Mouse (Mus musculus): ENCODE measurements around the gene Gpc6. TPM values are rescaled to one million over a fixed set of nuclear protein-coding genes. Genes with fewer than 3 reads are reported as not detected.

The Gpc6 gene
- polyA plus RNA-seq, 1 experiment = not detected

- Histone ChIP-seq H3K4me1 (ENCODE audit: control insufficient read depth, insufficient read depth, low read length) (peaks cover 2% of the 10 kb centered on the region), H3K27ac (ENCODE audit: insufficient read depth, low read depth, low read length) (no peak overlapping the region), H3K4me3 (ENCODE audit: insufficient read depth, low read depth, low read length) (no peak overlapping the region)
- 94% methylated on average over 9 of the region's 9 CpGs for WGBS
- TF ChIP-seq CTCF (IDR thresholded peaks at IDR 0.05; ENCODE audit: insufficient read depth, low read depth, low read length) (no peak), POLR2A (IDR thresholded peaks at IDR 0.05; ENCODE audit: insufficient read depth, low read depth, low read length) (no peak)
Measured at GRCm38 (mm10) chr14:117816008-117816407, 890.9 kb downstream of the Gpc6 start.

- Histone ChIP-seq H3K4me1 (ENCODE audit: control insufficient read depth, insufficient read depth, low read length) (peaks cover 2% of the 10 kb centered on the region), H3K27ac (ENCODE audit: insufficient read depth, low read depth, low read length) (no peak overlapping the region), H3K4me3 (ENCODE audit: insufficient read depth, low read depth, low read length) (no peak overlapping the region)
- no peak for TF ChIP-seq POLR2A (IDR thresholded peaks at IDR 0.05; ENCODE audit: insufficient read depth, low read depth, low read length)
- TF ChIP-seq CTCF (IDR thresholded peaks at IDR 0.05; ENCODE audit: insufficient read depth, low read depth, low read length) = no peak
- 84% methylated on average over 3 of the region's 3 CpGs for WGBS
Measured at GRCm38 (mm10) chr14:117816706-117817105, 891.6 kb downstream of the Gpc6 start.

GRCm38 (mm10) chr14:117817196-117817595 is 892.1 kb downstream of the Gpc6 start:
- no peak overlapping the region for H3K27ac ChIP-seq (ENCODE audit: insufficient read depth, low read depth, low read length)
- no peak for TF ChIP-seq CTCF (IDR thresholded peaks at IDR 0.05; ENCODE audit: insufficient read depth, low read depth, low read length)
- TF ChIP-seq POLR2A (IDR thresholded peaks at IDR 0.05; ENCODE audit: insufficient read depth, low read depth, low read length) = no peak
- no peak overlapping the region for H3K4me3 ChIP-seq (ENCODE audit: insufficient read depth, low read depth, low read length)
- 73% methylated on average over 4 of the region's 4 CpGs for WGBS
- peaks cover 2% of the 10 kb centered on the region for H3K4me1 ChIP-seq (ENCODE audit: control insufficient read depth, insufficient read depth, low read length)

GRCm38 (mm10) chr14:117824491-117824890 is 899.4 kb downstream of the Gpc6 start:
- Histone ChIP-seq H3K4me3 (ENCODE audit: insufficient read depth, low read depth, low read length) (no peak overlapping the region), H3K4me1 (ENCODE audit: control insufficient read depth, insufficient read depth, low read length) (no peaks in the 10 kb centered on the region), H3K27ac (ENCODE audit: insufficient read depth, low read depth, low read length) (no peak overlapping the region)
- TF ChIP-seq CTCF (IDR thresholded peaks at IDR 0.05; ENCODE audit: insufficient read depth, low read depth, low read length) (no peak), POLR2A (IDR thresholded peaks at IDR 0.05; ENCODE audit: insufficient read depth, low read depth, low read length) (no peak)

GRCm38 (mm10) chr14:117826294-117827046 is 901.4 kb downstream of the Gpc6 start:
- TF ChIP-seq CTCF (IDR thresholded peaks at IDR 0.05; ENCODE audit: insufficient read depth, low read depth, low read length) (no peak), POLR2A (IDR thresholded peaks at IDR 0.05; ENCODE audit: insufficient read depth, low read depth, low read length) (no peak)
- 74% methylated on average over 8 of the region's 8 CpGs for WGBS
- Histone ChIP-seq H3K4me3 (ENCODE audit: insufficient read depth, low read depth, low read length) (no peak overlapping the region), H3K27ac (ENCODE audit: insufficient read depth, low read depth, low read length) (no peak overlapping the region), H3K4me1 (ENCODE audit: control insufficient read depth, insufficient read depth, low read length) (peaks cover 3% of the 10 kb centered on the region; the same call in 1 of the 2 replicates)

GRCm38 (mm10) chr14:117831267-117831666 is 906.2 kb downstream of the Gpc6 start:
- TF ChIP-seq CTCF (IDR thresholded peaks at IDR 0.05; ENCODE audit: insufficient read depth, low read depth, low read length) = no peak
- no peak for TF ChIP-seq POLR2A (IDR thresholded peaks at IDR 0.05; ENCODE audit: insufficient read depth, low read depth, low read length)
- 52% methylated on average over 8 of the region's 8 CpGs for WGBS
- H3K4me3 ChIP-seq (ENCODE audit: insufficient read depth, low read depth, low read length) = no peak overlapping the region
- peaks cover 3% of the 10 kb centered on the region; the same call in 1 of the 2 replicates for H3K4me1 ChIP-seq (ENCODE audit: control insufficient read depth, insufficient read depth, low read length)
- H3K27ac ChIP-seq (ENCODE audit: insufficient read depth, low read depth, low read length) = no peak overlapping the region

GRCm38 (mm10) chr14:117831731-117832130 is 906.6 kb downstream of the Gpc6 start:
- WGBS = 38% methylated on average over 4 of the region's 4 CpGs
- H3K27ac ChIP-seq (ENCODE audit: insufficient read depth, low read depth, low read length) = no peak overlapping the region
- TF ChIP-seq POLR2A (IDR thresholded peaks at IDR 0.05; ENCODE audit: insufficient read depth, low read depth, low read length) = no peak
- no peak for TF ChIP-seq CTCF (IDR thresholded peaks at IDR 0.05; ENCODE audit: insufficient read depth, low read depth, low read length)
- no peak overlapping the region for H3K4me3 ChIP-seq (ENCODE audit: insufficient read depth, low read depth, low read length)
- H3K4me1 ChIP-seq (ENCODE audit: control insufficient read depth, insufficient read depth, low read length) = peaks cover 3% of the 10 kb centered on the region; the same call in 1 of the 2 replicates

GRCm38 (mm10) chr14:117835506-117835905 is 910.4 kb downstream of the Gpc6 start:
- Histone ChIP-seq H3K4me1 (ENCODE audit: control insufficient read depth, insufficient read depth, low read length) (peaks cover 3% of the 10 kb centered on the region; the same call in 1 of the 2 replicates), H3K27ac (ENCODE audit: insufficient read depth, low read depth, low read length) (no peak overlapping the region)
- no peak for TF ChIP-seq CTCF (IDR thresholded peaks at IDR 0.05; ENCODE audit: insufficient read depth, low read depth, low read length)
- TF ChIP-seq POLR2A (IDR thresholded peaks at IDR 0.05; ENCODE audit: insufficient read depth, low read depth, low read length) = no peak

GRCm38 (mm10) chr14:117837021-117837420 is 911.9 kb downstream of the Gpc6 start:
- 97% methylated on average over 4 of the region's 4 CpGs for WGBS
- no peaks in the 10 kb centered on the region for H3K4me1 ChIP-seq (ENCODE audit: control insufficient read depth, insufficient read depth, low read length)
- TF ChIP-seq CTCF (IDR thresholded peaks at IDR 0.05; ENCODE audit: insufficient read depth, low read depth, low read length) (no peak), POLR2A (IDR thresholded peaks at IDR 0.05; ENCODE audit: insufficient read depth, low read depth, low read length) (no peak)

More at GRCm38 (mm10) chr14:117835506-117835905, 910.4 kb downstream of the Gpc6 start:
- no peak overlapping the region for H3K4me3 ChIP-seq (ENCODE audit: insufficient read depth, low read depth, low read length)
- 92% methylated on average over 6 of the region's 6 CpGs for WGBS

More at GRCm38 (mm10) chr14:117837021-117837420, 911.9 kb downstream of the Gpc6 start:
- Histone ChIP-seq H3K4me3 (ENCODE audit: insufficient read depth, low read depth, low read length) (no peak overlapping the region), H3K27ac (ENCODE audit: insufficient read depth, low read depth, low read length) (no peak overlapping the region)

All from olfactory bulb, adult 2 months (tissue).